Mouse (Mus musculus): ENCODE data around the gene Fmo3. TPM values are rescaled to one million over a fixed set of nuclear protein-coding genes. Genes with fewer than 3 reads are reported as not detected.

The Fmo3 gene
- total and polyA plus RNA-seq, 3 experiments: not detected

DNA sequence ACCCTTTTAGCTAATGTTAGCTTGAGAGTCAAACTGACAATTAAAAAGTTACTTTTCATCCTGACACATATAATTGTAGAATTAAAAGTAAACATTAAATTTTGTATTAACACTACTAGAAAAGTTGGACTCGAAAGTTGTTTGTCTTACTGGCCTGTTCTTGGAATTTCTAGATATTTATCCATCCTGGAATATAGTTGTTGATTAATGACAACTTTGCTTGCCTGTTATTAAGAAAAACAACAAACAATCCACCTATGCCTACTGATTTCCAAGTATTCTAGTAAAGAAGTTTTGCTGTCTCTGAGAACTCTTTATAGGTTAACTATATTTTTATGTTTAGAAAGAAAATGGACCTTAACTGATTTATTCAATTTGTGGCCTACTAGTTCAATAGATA, 2.4 kb upstream of the Fmo3 start:
- H3K4me3 ChIP-seq (ENCODE audit: low read depth, low read length): no peak overlapping the region
- no peaks in the 10 kb centered on the region for H3K27me3 ChIP-seq (ENCODE audit: insufficient read depth, low read length)
- DNase-seq (ENCODE audit: low spot score) (no peak), ATAC-seq (ENCODE audit: extremely low read depth, insufficient number of reproducible peaks, low FRiP score, poor library complexity, severe bottlenecking) (no peak)
- no peaks in the 10 kb centered on the region for H3K36me3 ChIP-seq (replicated peaks)
- TF ChIP-seq POLR2AphosphoS5 (IDR thresholded peaks at IDR 0.05; ENCODE audit: insufficient replicate concordance, low read depth, low read length) (no peak), GATA2 (IDR thresholded peaks at IDR 0.05; ENCODE audit: borderline replicate concordance, low read depth, low read length) (no peak)
- H3K9me3 ChIP-seq (replicated peaks): no peaks in the 10 kb centered on the region
- no peaks in the 10 kb centered on the region for H3K4me1 ChIP-seq (ENCODE audit: insufficient read depth, low read depth, low read length)

DNA sequence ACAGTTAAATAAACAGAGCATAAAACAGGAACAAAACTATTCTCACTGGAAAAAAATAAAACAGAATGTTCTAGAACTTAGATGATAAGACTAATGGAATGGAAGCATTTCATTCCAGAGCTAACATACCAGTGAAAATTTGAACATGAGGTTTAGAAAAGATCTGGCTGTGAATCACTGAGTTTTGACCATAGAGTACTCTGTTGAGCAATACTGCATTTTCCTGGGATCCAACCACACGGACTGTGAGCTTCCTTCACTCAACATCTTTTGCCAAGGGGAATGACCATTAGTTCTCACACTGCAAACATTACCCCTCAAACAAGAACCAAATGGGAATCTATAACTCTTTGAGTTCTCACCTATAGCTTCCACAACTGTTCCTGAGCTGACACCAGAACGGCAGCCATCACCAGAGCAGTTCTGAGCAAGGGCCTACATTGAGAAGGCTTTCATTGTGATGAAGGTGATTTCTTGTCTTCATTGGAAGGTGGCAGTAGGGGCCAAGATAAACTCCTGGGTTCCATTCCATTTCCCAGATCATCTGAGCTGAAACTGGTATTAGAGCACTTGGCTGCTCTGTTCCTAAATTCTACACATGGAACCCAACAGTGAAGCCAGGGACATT, 1.9 kb upstream of the Fmo3 start:
- H3K4me1 ChIP-seq (ENCODE audit: insufficient read depth, low read depth, low read length): no peaks in the 10 kb centered on the region
- TF ChIP-seq POLR2AphosphoS5 (IDR thresholded peaks at IDR 0.05; ENCODE audit: insufficient replicate concordance, low read depth, low read length) (no peak), GATA1 (IDR thresholded peaks at IDR 0.05; ENCODE audit: borderline replicate concordance, low read length) (no peak), TAL1 (conservative IDR thresholded peaks at IDR 0.05; ENCODE audit: low read depth, low read length) (no peak), GATA2 (IDR thresholded peaks at IDR 0.05; ENCODE audit: borderline replicate concordance, low read depth, low read length) (no peak), CTCF (IDR thresholded peaks at IDR 0.05; ENCODE audit: low read depth, low read length) (no peak)
- H3K9me3 ChIP-seq (replicated peaks): no peaks in the 10 kb centered on the region
- H3K36me3 ChIP-seq (replicated peaks): no peaks in the 10 kb centered on the region
- no peak for DNase-seq (ENCODE audit: low spot score)
- H3K27me3 ChIP-seq (ENCODE audit: insufficient read depth, low read length): no peaks in the 10 kb centered on the region
- H3K4me3 ChIP-seq (ENCODE audit: low read depth, low read length): no peak overlapping the region
- no peak for ATAC-seq (ENCODE audit: extremely low read depth, insufficient number of reproducible peaks, low FRiP score, poor library complexity, severe bottlenecking)

DNA sequence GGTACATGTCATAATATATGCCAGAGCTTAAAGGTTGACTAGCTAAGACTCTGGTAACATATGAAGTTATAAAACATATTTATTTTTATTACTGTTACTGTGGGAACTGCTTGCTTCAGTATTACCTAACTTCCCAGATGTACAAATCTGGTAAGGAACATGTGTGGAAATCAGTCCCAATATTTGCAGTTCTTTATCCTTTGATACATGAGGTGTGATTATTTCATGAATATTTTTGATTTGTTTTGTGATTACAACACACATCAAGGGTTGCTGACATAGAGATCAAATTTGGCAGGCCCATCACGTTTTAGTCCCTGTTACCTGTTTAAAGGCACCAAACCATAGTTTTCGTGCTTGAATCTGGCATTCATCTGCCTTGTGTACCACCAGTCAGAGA, 20.8 kb downstream of the Fmo3 start:
- Histone ChIP-seq H3K4me1 (ENCODE audit: insufficient read depth, low read depth, low read length) (no peaks in the 10 kb centered on the region), H3K27me3 (ENCODE audit: insufficient read depth, low read length) (no peaks in the 10 kb centered on the region), H3K4me3 (ENCODE audit: low read depth, low read length) (no peak overlapping the region), H3K36me3 (replicated peaks) (no peaks in the 10 kb centered on the region), H3K9me3 (replicated peaks) (no peaks in the 10 kb centered on the region)
- DNase-seq (ENCODE audit: low spot score) (no peak), ATAC-seq (ENCODE audit: extremely low read depth, insufficient number of reproducible peaks, low FRiP score, poor library complexity, severe bottlenecking) (no peak)
- no peak for TF ChIP-seq CTCF (IDR thresholded peaks at IDR 0.05; ENCODE audit: low read depth, low read length)

DNA sequence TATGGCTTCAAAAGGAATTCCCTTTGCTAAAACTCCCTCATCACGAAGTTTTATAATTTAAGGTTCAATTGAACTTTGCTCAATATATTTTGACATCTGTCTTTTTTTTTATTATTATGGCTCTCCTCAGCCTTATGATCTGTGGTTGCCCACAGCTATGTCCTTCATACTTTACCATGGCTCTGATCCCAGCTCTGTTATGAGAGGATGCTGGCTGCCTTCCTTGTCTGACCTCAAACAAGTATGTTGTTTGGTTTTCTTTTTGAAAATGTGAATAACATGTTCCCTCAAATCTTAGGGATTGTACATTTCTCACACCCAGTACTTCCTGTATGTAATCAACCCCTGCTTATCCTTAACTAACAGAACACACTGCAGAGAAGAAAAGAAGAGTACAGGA, 26.9 kb downstream of the Fmo3 start:
- H3K9me3 ChIP-seq (replicated peaks): no peaks in the 10 kb centered on the region
- DNase-seq (ENCODE audit: low spot score): no peak
- H3K4me1 ChIP-seq (ENCODE audit: insufficient read depth, low read depth, low read length): no peaks in the 10 kb centered on the region
- no peak for TF ChIP-seq CTCF (IDR thresholded peaks at IDR 0.05; ENCODE audit: low read depth, low read length)
- no peaks in the 10 kb centered on the region for H3K27me3 ChIP-seq (ENCODE audit: insufficient read depth, low read length)
- no peaks in the 10 kb centered on the region for H3K36me3 ChIP-seq (replicated peaks)
- H3K4me3 ChIP-seq (ENCODE audit: low read depth, low read length): no peak overlapping the region
- ATAC-seq (ENCODE audit: extremely low read depth, insufficient number of reproducible peaks, low FRiP score, poor library complexity, severe bottlenecking): no peak

DNA sequence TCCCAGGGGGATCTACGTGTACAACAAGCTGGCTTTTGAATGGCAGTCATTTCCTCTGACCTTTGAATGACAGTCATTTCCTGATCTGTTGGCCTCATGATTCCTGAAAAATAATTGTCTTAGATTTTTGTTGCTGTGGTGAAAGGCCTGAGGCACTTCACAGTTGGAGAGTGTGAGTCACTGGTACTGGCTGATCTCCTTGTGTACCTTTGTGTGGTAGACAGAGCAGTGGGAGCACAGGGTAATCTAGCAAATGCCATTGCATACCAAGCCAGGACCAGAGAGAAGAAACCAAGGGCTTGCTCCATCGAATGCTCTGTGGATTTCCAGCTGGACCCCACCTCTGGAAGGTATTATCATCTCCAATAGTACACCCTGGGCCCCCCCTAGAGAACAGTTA, 31.2 kb downstream of the Fmo3 start:
- ATAC-seq (ENCODE audit: extremely low read depth, insufficient number of reproducible peaks, low FRiP score, poor library complexity, severe bottlenecking): no peak
- no peaks in the 10 kb centered on the region for H3K4me1 ChIP-seq (ENCODE audit: insufficient read depth, low read depth, low read length)
- DNase-seq (ENCODE audit: low spot score): no peak
- H3K4me3 ChIP-seq (ENCODE audit: low read depth, low read length): no peak overlapping the region
- H3K9me3 ChIP-seq (replicated peaks): no peaks in the 10 kb centered on the region
- H3K27me3 ChIP-seq (ENCODE audit: insufficient read depth, low read length): no peaks in the 10 kb centered on the region
- no peaks in the 10 kb centered on the region for H3K36me3 ChIP-seq (replicated peaks)
- no peak for TF ChIP-seq GATA1 (IDR thresholded peaks at IDR 0.05; ENCODE audit: borderline replicate concordance, low read length)
- TF ChIP-seq CTCF (IDR thresholded peaks at IDR 0.05; ENCODE audit: low read depth, low read length): no peak
- TF ChIP-seq GATA2 (IDR thresholded peaks at IDR 0.05; ENCODE audit: borderline replicate concordance, low read depth, low read length): no peak
- TF ChIP-seq POLR2AphosphoS5 (IDR thresholded peaks at IDR 0.05; ENCODE audit: insufficient replicate concordance, low read depth, low read length): no peak
- TF ChIP-seq TAL1 (conservative IDR thresholded peaks at IDR 0.05; ENCODE audit: low read depth, low read length): no peak

DNA sequence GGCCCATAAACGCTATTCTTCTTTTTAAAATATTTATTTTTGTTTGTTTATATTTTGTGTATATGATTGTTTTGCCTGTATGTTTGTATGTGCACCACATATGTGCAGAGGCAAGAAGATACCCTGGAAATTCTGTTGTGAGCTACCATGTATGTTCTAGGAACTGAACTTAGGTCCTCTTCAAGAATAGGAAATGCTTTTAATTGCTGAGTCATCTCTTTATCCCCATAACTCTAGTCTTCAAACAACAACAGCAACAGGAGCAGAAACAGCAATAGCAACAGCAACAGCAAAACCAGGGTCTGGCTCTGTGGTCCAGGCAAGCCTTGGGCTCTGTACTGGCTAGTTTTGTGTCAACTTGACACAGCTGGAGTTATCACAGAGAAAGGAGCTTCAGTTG, 34.6 kb downstream of the Fmo3 start:
- Histone ChIP-seq H3K9me3 (replicated peaks) (no peaks in the 10 kb centered on the region), H3K4me1 (ENCODE audit: insufficient read depth, low read depth, low read length) (no peaks in the 10 kb centered on the region), H3K36me3 (replicated peaks) (no peaks in the 10 kb centered on the region), H3K27me3 (ENCODE audit: insufficient read depth, low read length) (no peaks in the 10 kb centered on the region), H3K4me3 (ENCODE audit: low read depth, low read length) (no peak overlapping the region)
- DNase-seq (ENCODE audit: low spot score) (no peak), ATAC-seq (ENCODE audit: extremely low read depth, insufficient number of reproducible peaks, low FRiP score, poor library complexity, severe bottlenecking) (no peak)
- TF ChIP-seq CTCF (IDR thresholded peaks at IDR 0.05; ENCODE audit: low read depth, low read length) (no peak), TAL1 (conservative IDR thresholded peaks at IDR 0.05; ENCODE audit: low read depth, low read length) (no peak), GATA1 (IDR thresholded peaks at IDR 0.05; ENCODE audit: borderline replicate concordance, low read length) (no peak), GATA2 (IDR thresholded peaks at IDR 0.05; ENCODE audit: borderline replicate concordance, low read depth, low read length) (no peak), POLR2AphosphoS5 (IDR thresholded peaks at IDR 0.05; ENCODE audit: insufficient replicate concordance, low read depth, low read length) (no peak)

DNA sequence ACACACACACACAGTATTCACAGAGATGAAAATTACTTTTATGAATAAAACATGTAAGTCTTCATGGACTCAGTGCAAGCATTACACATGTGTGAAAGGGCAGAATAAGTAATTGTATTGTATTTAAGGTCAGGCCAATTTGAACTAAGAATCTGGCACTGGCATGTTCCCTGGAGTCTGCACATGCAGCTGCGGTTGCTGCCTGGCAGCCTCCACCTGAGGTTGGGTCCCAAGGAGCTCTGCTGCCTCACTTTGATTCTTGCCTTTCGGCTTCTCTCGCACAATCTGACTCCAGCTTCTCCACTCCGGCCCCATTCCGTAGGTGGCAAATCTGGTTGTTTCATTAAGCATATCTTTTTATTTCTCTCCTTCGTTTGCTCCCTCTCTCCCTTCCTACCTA, 36.4 kb downstream of the Fmo3 start:
- Histone ChIP-seq H3K27me3 (ENCODE audit: insufficient read depth, low read length) (no peaks in the 10 kb centered on the region), H3K9me3 (replicated peaks) (no peaks in the 10 kb centered on the region), H3K36me3 (replicated peaks) (no peaks in the 10 kb centered on the region), H3K4me3 (ENCODE audit: low read depth, low read length) (no peak overlapping the region), H3K4me1 (ENCODE audit: insufficient read depth, low read depth, low read length) (no peaks in the 10 kb centered on the region)
- no peak for ATAC-seq (ENCODE audit: extremely low read depth, insufficient number of reproducible peaks, low FRiP score, poor library complexity, severe bottlenecking)
- TF ChIP-seq POLR2AphosphoS5 (IDR thresholded peaks at IDR 0.05; ENCODE audit: insufficient replicate concordance, low read depth, low read length): no peak
- DNase-seq (ENCODE audit: low spot score): no peak

Measured in G1E (cell line).